Mouse (Mus musculus): ENCODE data around the gene Fez2. TPM values are rescaled to one million over a fixed set of nuclear protein-coding genes. Genes with fewer than 3 reads are reported as not detected.

The Fez2 gene
- polyA plus RNA-seq, 1 experiment from 2014 or later, result 17.3 TPM

GRCm38 (mm10) chr17:78355611-78356010, 62.3 kb downstream of the Fez2 start:
- H3K36me3 ChIP-seq (replicated peaks; ENCODE audit: insufficient read depth, low read length), result no peaks in the 10 kb centered on the region
- H3K9me3 ChIP-seq (ENCODE audit: low read length), result no peaks in the 10 kb centered on the region
- DNase-seq (no peak), ATAC-seq (no peak)
- no peak overlapping the region for H3K4me2 ChIP-seq (ENCODE audit: low read depth, low read length)
- 80% methylated on average over 8 of the region's 8 CpGs for WGBS (ENCODE audit: insufficient replicate concordance)
- TF ChIP-seq EP300 (IDR thresholded peaks at IDR 0.05; ENCODE audit: low read depth) (no peak), CTCF (IDR thresholded peaks at IDR 0.05; ENCODE audit: low read depth) (no peak)
- H3K4me3 ChIP-seq (ENCODE audit: low read depth, low read length), result no peak overlapping the region
- no peaks in the 10 kb centered on the region for H3K4me1 ChIP-seq (ENCODE audit: insufficient read depth)
- H3K27me3 ChIP-seq (ENCODE audit: insufficient read depth, low read length), result no peaks in the 10 kb centered on the region
- no peak overlapping the region for H3K27ac ChIP-seq (ENCODE audit: low read depth)
- no peak overlapping the region for H3K9ac ChIP-seq (replicated peaks)

GRCm38 (mm10) chr17:78354871-78355270, 63.1 kb downstream of the Fez2 start:
- ATAC-seq (no peak), DNase-seq (no peak)
- Histone ChIP-seq H3K9ac (replicated peaks) (no peak overlapping the region), H3K9me3 (ENCODE audit: low read length) (no peaks in the 10 kb centered on the region), H3K4me1 (ENCODE audit: insufficient read depth) (no peaks in the 10 kb centered on the region), H3K36me3 (replicated peaks; ENCODE audit: insufficient read depth, low read length) (no peaks in the 10 kb centered on the region), H3K27ac (ENCODE audit: low read depth) (no peak overlapping the region), H3K4me3 (ENCODE audit: low read depth, low read length) (no peak overlapping the region), H3K27me3 (ENCODE audit: insufficient read depth, low read length) (no peaks in the 10 kb centered on the region), H3K4me2 (ENCODE audit: low read depth, low read length) (no peak overlapping the region)
- WGBS (ENCODE audit: insufficient replicate concordance), result 87% methylated on average over 12 of the region's 12 CpGs
- TF ChIP-seq EP300 (IDR thresholded peaks at IDR 0.05; ENCODE audit: low read depth), result no peak
- TF ChIP-seq CTCF (IDR thresholded peaks at IDR 0.05; ENCODE audit: low read depth), result no peak

GRCm38 (mm10) chr17:78354411-78354810, 63.5 kb downstream of the Fez2 start:
- ATAC-seq (no peak), DNase-seq (no peak)
- H3K27me3 ChIP-seq (ENCODE audit: insufficient read depth, low read length), result no peaks in the 10 kb centered on the region
- no peak overlapping the region for H3K4me2 ChIP-seq (ENCODE audit: low read depth, low read length)
- no peaks in the 10 kb centered on the region for H3K36me3 ChIP-seq (replicated peaks; ENCODE audit: insufficient read depth, low read length)
- H3K4me1 ChIP-seq (ENCODE audit: insufficient read depth), result no peaks in the 10 kb centered on the region
- no peak overlapping the region for H3K4me3 ChIP-seq (ENCODE audit: low read depth, low read length)
- H3K9me3 ChIP-seq (ENCODE audit: low read length), result no peaks in the 10 kb centered on the region
- 72% methylated on average over 2 of the region's 2 CpGs for WGBS (ENCODE audit: insufficient replicate concordance)
- no peak for TF ChIP-seq EP300 (IDR thresholded peaks at IDR 0.05; ENCODE audit: low read depth)
- no peak for TF ChIP-seq CTCF (IDR thresholded peaks at IDR 0.05; ENCODE audit: low read depth)
- no peak overlapping the region for H3K9ac ChIP-seq (replicated peaks)
- no peak overlapping the region for H3K27ac ChIP-seq (ENCODE audit: low read depth)

GRCm38 (mm10) chr17:78352500-78352855, 65.5 kb downstream of the Fez2 start:
- no peak overlapping the region for H3K9ac ChIP-seq (replicated peaks)
- no peaks in the 10 kb centered on the region for H3K36me3 ChIP-seq (replicated peaks; ENCODE audit: insufficient read depth, low read length)
- TF ChIP-seq CTCF (IDR thresholded peaks at IDR 0.05; ENCODE audit: low read depth) (no peak), EP300 (IDR thresholded peaks at IDR 0.05; ENCODE audit: low read depth) (no peak)
- ATAC-seq (no peak), DNase-seq (no peak)
- no peaks in the 10 kb centered on the region for H3K27me3 ChIP-seq (ENCODE audit: insufficient read depth, low read length)
- WGBS (ENCODE audit: insufficient replicate concordance), result 48% methylated on average over 3 of the region's 3 CpGs
- no peak overlapping the region for H3K27ac ChIP-seq (ENCODE audit: low read depth)
- no peaks in the 10 kb centered on the region for H3K9me3 ChIP-seq (ENCODE audit: low read length)
- H3K4me2 ChIP-seq (ENCODE audit: low read depth, low read length), result no peak overlapping the region
- H3K4me1 ChIP-seq (ENCODE audit: insufficient read depth), result no peaks in the 10 kb centered on the region
- H3K4me3 ChIP-seq (ENCODE audit: low read depth, low read length), result no peak overlapping the region

GRCm38 (mm10) chr17:78351676-78352499, 66.1 kb downstream of the Fez2 start:
- 62% methylated on average over 12 of the region's 12 CpGs for WGBS (ENCODE audit: insufficient replicate concordance)
- H3K27ac ChIP-seq (ENCODE audit: low read depth), result no peak overlapping the region
- H3K9me3 ChIP-seq (ENCODE audit: low read length), result no peaks in the 10 kb centered on the region
- H3K9ac ChIP-seq (replicated peaks), result no peak overlapping the region
- no peak overlapping the region for H3K4me2 ChIP-seq (ENCODE audit: low read depth, low read length)
- no peaks in the 10 kb centered on the region for H3K36me3 ChIP-seq (replicated peaks; ENCODE audit: insufficient read depth, low read length)
- no peaks in the 10 kb centered on the region for H3K27me3 ChIP-seq (ENCODE audit: insufficient read depth, low read length)
- TF ChIP-seq EP300 (IDR thresholded peaks at IDR 0.05; ENCODE audit: low read depth), result no peak
- no peak for TF ChIP-seq CTCF (IDR thresholded peaks at IDR 0.05; ENCODE audit: low read depth)
- H3K4me1 ChIP-seq (ENCODE audit: insufficient read depth), result no peaks in the 10 kb centered on the region
- no peak for DNase-seq
- no peak overlapping the region for H3K4me3 ChIP-seq (ENCODE audit: low read depth, low read length)
- ATAC-seq, result no peak

GRCm38 (mm10) chr17:78347111-78347801, 70.7 kb downstream of the Fez2 start:
- no peak overlapping the region for H3K4me2 ChIP-seq (ENCODE audit: low read depth, low read length)
- 83% methylated on average over 17 of the region's 17 CpGs for WGBS (ENCODE audit: insufficient replicate concordance)
- TF ChIP-seq CTCF (IDR thresholded peaks at IDR 0.05; ENCODE audit: low read depth) (no peak), EP300 (IDR thresholded peaks at IDR 0.05; ENCODE audit: low read depth) (no peak)
- no peaks in the 10 kb centered on the region for H3K9me3 ChIP-seq (ENCODE audit: low read length)
- no peaks in the 10 kb centered on the region for H3K4me1 ChIP-seq (ENCODE audit: insufficient read depth)
- no peaks in the 10 kb centered on the region for H3K36me3 ChIP-seq (replicated peaks; ENCODE audit: insufficient read depth, low read length)
- H3K27me3 ChIP-seq (ENCODE audit: insufficient read depth, low read length), result no peaks in the 10 kb centered on the region
- H3K4me3 ChIP-seq (ENCODE audit: low read depth, low read length), result no peak overlapping the region
- DNase-seq, result no peak
- no peak overlapping the region for H3K27ac ChIP-seq (ENCODE audit: low read depth)
- H3K9ac ChIP-seq (replicated peaks), result no peak overlapping the region
- no peak for ATAC-seq

Measured in liver, postnatal 0 days (tissue).